8 mouse cellular contexts compared by ENCODE assay signal in the genomic region with DNA sequence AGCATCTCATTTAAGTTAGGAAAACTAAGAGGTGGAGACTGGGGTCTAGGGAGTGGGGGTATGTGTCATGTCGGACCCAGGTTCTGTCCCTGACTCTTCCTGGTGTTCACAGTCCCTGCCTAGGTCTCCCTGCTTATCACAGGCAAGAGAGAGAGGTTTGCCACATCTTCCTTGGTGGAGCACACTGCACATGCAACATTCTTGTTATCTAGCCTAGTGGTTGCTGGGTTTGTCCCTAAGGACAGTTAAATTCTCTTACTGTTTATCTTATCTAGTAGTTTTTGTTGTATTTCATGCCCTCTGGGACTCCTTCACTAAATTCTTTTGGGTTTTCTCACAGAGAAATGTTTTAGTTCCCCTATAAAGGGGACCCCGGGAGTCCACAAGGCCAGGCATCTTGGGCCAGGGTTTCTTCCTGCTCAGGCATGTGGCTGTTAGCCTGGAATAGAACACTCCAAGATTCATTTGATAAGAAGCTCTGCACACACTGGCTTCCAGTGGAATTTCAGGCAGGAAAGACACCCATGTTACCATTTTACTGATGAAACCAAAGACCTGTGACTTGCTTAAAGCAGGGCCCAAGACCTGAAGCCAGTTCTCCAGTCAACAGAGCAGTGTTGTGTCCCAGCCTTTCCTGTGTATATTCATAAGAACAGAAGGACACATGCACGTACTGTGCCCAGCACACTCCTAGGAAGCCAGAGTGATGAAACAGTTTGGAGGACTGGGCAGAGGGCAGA. TPM values are rescaled to one million over a fixed set of nuclear protein-coding genes. Genes with fewer than 3 reads are reported as not detected.
DNase-seq lines count a peak whose midpoint lies in the region; ATAC-seq and TF ChIP-seq lines count a peak whose summit lies in the region.

No protein-coding gene starts in this region.

- no peak overlapping the region for H3K9ac ChIP-seq in midbrain, postnatal 0 days (replicated peaks; ENCODE audit: low read length, poor library complexity, severe bottlenecking)
- no peak overlapping the region for H3K9ac ChIP-seq in kidney, embryonic 16.5 days (replicated peaks; ENCODE audit: low read length)
- H3K9ac ChIP-seq in stomach, embryonic 14.5 days (replicated peaks; ENCODE audit: low read depth, low read length), result no peak overlapping the region

- H3K4me1 ChIP-seq in midbrain, embryonic 10.5 days, result peaks cover 68% of the 10 kb centered on the region
- H3K4me1 ChIP-seq in midbrain, postnatal 0 days (ENCODE audit: insufficient read depth, low read length), result no peaks in the 10 kb centered on the region; the same call in 1 of the 2 replicates
- peaks cover 59% of the 10 kb centered on the region for H3K4me1 ChIP-seq in kidney, embryonic 16.5 days (ENCODE audit: insufficient read depth, low read length)
- peaks cover 16% of the 10 kb centered on the region; the same call in 1 of the 2 replicates for H3K4me1 ChIP-seq in stomach, embryonic 14.5 days (ENCODE audit: control insufficient read depth, insufficient read depth, low read length)

- no peaks in the 10 kb centered on the region for H3K9me3 ChIP-seq in midbrain, embryonic 10.5 days (replicated peaks)
- H3K9me3 ChIP-seq in midbrain, postnatal 0 days (ENCODE audit: low read length), result no peaks in the 10 kb centered on the region
- H3K9me3 ChIP-seq in kidney, embryonic 16.5 days (ENCODE audit: low read length), result no peaks in the 10 kb centered on the region
- no peaks in the 10 kb centered on the region for H3K9me3 ChIP-seq in stomach, embryonic 14.5 days (ENCODE audit: control insufficient read depth, low read depth, low read length)

- peak overlapping the region; percentile 88 for H3K27ac ChIP-seq in gastrocnemius, adult 2 months
- peak overlapping the region; percentile 57; the same call in 1 of the 2 replicates for H3K27ac ChIP-seq in midbrain, embryonic 10.5 days (replicated peaks)
- no peak overlapping the region for H3K27ac ChIP-seq in midbrain, postnatal 0 days (ENCODE audit: low read depth, low read length)
- peak overlapping the region; percentile 89 for H3K27ac ChIP-seq in kidney, embryonic 16.5 days (ENCODE audit: low read length)
- peak overlapping the region; percentile 30; the same call in 1 of the 2 replicates for H3K27ac ChIP-seq in stomach, embryonic 14.5 days (ENCODE audit: low read length)

- no peak for DNase-seq in gastrocnemius, adult 2 months
- no peak for DNase-seq in gastrocnemius, postnatal 4 days (ENCODE audit: low spot score in 2 of 2)
- DNase-seq in midbrain, embryonic 10.5 days (ENCODE audit: low spot score), result no peak
- no peak for DNase-seq in midbrain, postnatal 0 days (ENCODE audit: low spot score)
- no peak for DNase-seq in cerebellum, postnatal 14 days
- no peak for DNase-seq in urinary bladder, postnatal 10 days (ENCODE audit: low spot score)

- 80% methylated on average over 3 of the region's 3 CpGs for WGBS in midbrain, embryonic 10.5 days
- WGBS in midbrain, postnatal 0 days, result 83% methylated on average over 3 of the region's 3 CpGs
- WGBS in kidney, embryonic 16.5 days, result 52% methylated on average over 3 of the region's 3 CpGs
- 71% methylated on average over 3 of the region's 3 CpGs for WGBS in stomach, embryonic 14.5 days

- ATAC-seq in midbrain, postnatal 0 days (ENCODE audit: low FRiP score), result no peak
- ATAC-seq in kidney, embryonic 16.5 days (ENCODE audit: low FRiP score, low TSS enrichment), result 0 out of 2 replicates have a peak, but pooled peaks have one; percentile 13
- no peak for ATAC-seq in stomach, embryonic 14.5 days (ENCODE audit: insufficient number of reproducible peaks, insufficient read depth, low FRiP score, low read depth)

- no peak overlapping the region for H3K4me2 ChIP-seq in midbrain, postnatal 0 days (ENCODE audit: low read depth, low read length, poor library complexity, severe bottlenecking)
- H3K4me2 ChIP-seq in kidney, embryonic 16.5 days (replicated peaks; ENCODE audit: low read depth, low read length), result no peak overlapping the region
- H3K4me2 ChIP-seq in stomach, embryonic 14.5 days (replicated peaks; ENCODE audit: low read depth, low read length), result no peak overlapping the region

- no peaks in the 10 kb centered on the region for H3K27me3 ChIP-seq in midbrain, embryonic 10.5 days (ENCODE audit: low read depth, poor library complexity, severe bottlenecking)
- no peaks in the 10 kb centered on the region for H3K27me3 ChIP-seq in midbrain, postnatal 0 days (ENCODE audit: insufficient read depth, low read length)
- no peaks in the 10 kb centered on the region for H3K27me3 ChIP-seq in kidney, embryonic 16.5 days (ENCODE audit: insufficient read depth, low read length)
- no peaks in the 10 kb centered on the region for H3K27me3 ChIP-seq in stomach, embryonic 14.5 days (ENCODE audit: control insufficient read depth, insufficient read depth, low read length)

- TF ChIP-seq CTCF in gastrocnemius, adult 2 months (IDR thresholded peaks at IDR 0.05), result no peak
- no peak for TF ChIP-seq CTCF in midbrain, postnatal 0 days (IDR thresholded peaks at IDR 0.05)

- H3K4me3 ChIP-seq in gastrocnemius, adult 2 months, result peak overlapping the region; percentile 53
- no peak overlapping the region for H3K4me3 ChIP-seq in midbrain, embryonic 10.5 days
- no peak overlapping the region for H3K4me3 ChIP-seq in midbrain, postnatal 0 days (ENCODE audit: low read depth, low read length)
- no peak overlapping the region for H3K4me3 ChIP-seq in kidney, embryonic 16.5 days (ENCODE audit: low read length)
- H3K4me3 ChIP-seq in stomach, embryonic 14.5 days (ENCODE audit: low read depth, low read length), result no peak overlapping the region

- H3K36me3 ChIP-seq in midbrain, embryonic 10.5 days, result no peaks in the 10 kb centered on the region
- no peaks in the 10 kb centered on the region for H3K36me3 ChIP-seq in midbrain, postnatal 0 days (ENCODE audit: insufficient read depth, low read length)
- no peaks in the 10 kb centered on the region for H3K36me3 ChIP-seq in kidney, embryonic 16.5 days (ENCODE audit: insufficient read depth, low read length)
- H3K36me3 ChIP-seq in stomach, embryonic 14.5 days (ENCODE audit: control insufficient read depth, insufficient read depth, low read length), result no peaks in the 10 kb centered on the region

- intact Hi-C loops in gastrocnemius, adult 2 months (cut with DNase I), result no loop called here

RNA-seq across cellular contexts. Expression of a gene that starts 34.9 kb away (rescaled TPM):
- total RNA-seq in gastrocnemius, adult 2 months (2021), result 100 to 1,000 TPM in 1 of 2 experiments, 10 to 100 TPM in 1; 93.9 to 125 TPM
- 100 to 1,000 TPM; 153 to 176 TPM for total RNA-seq in gastrocnemius, postnatal 4 days (2021)
- polyA plus RNA-seq in midbrain, embryonic 10.5 days (2016; fragmentation: Nextera tagmentation; extraction: Ambion mirVana), result 163 and 190 TPM in 2 replicates
- total RNA-seq in midbrain, postnatal 0 days (2014; rRNA removed), result 90.5 and 102 TPM in 2 replicates
- polyA plus RNA-seq in midbrain, postnatal 0 days (2015; fragmentation: Nextera tagmentation; extraction: Ambion mirVana), result 153 and 161 TPM in 2 replicates
- 180 and 187 TPM in 2 replicates for polyA plus RNA-seq in kidney, embryonic 16.5 days (2015; fragmentation: Nextera tagmentation; extraction: Ambion mirVana)
- 105 and 110 TPM in 2 replicates for polyA plus RNA-seq in stomach, embryonic 14.5 days (2014; fragmentation: Nextera tagmentation; extraction: Ambion mirVana)

RNA-seq across cellular contexts. Expression of a gene that starts 48.1 kb away (rescaled TPM):
- total RNA-seq in gastrocnemius, adult 2 months (2021), result 100 to 1,000 TPM; 118 to 147 TPM
- 100 to 1,000 TPM; 152 to 163 TPM for total RNA-seq in gastrocnemius, postnatal 4 days (2021)
- polyA plus RNA-seq in midbrain, embryonic 10.5 days (2016; fragmentation: Nextera tagmentation; extraction: Ambion mirVana), result 24.7 and 28.7 TPM in 2 replicates
- total RNA-seq in midbrain, postnatal 0 days (2014; rRNA removed), result 96.1 and 101 TPM in 2 replicates
- 35.9 and 36.9 TPM in 2 replicates for polyA plus RNA-seq in midbrain, postnatal 0 days (2015; fragmentation: Nextera tagmentation; extraction: Ambion mirVana)
- 48.9 and 50.1 TPM in 2 replicates for polyA plus RNA-seq in kidney, embryonic 16.5 days (2015; fragmentation: Nextera tagmentation; extraction: Ambion mirVana)
- polyA plus RNA-seq in stomach, embryonic 14.5 days (2014; fragmentation: Nextera tagmentation; extraction: Ambion mirVana), result 46.2 and 52.7 TPM in 2 replicates

RNA-seq across cellular contexts. Expression of a gene that starts 57.0 kb away (rescaled TPM):
- total RNA-seq in gastrocnemius, adult 2 months (2021), result under 1 TPM; 0.38 to 0.39 TPM
- 1 to 10 TPM; 2.6 to 2.9 TPM for total RNA-seq in gastrocnemius, postnatal 4 days (2021)
- 9.1 and 10.0 TPM in 2 replicates for polyA plus RNA-seq in midbrain, embryonic 10.5 days (2016; fragmentation: Nextera tagmentation; extraction: Ambion mirVana)
- total RNA-seq in midbrain, postnatal 0 days (2014; rRNA removed), result 1.4 and 2.6 TPM in 2 replicates
- 3.7 and 3.8 TPM in 2 replicates for polyA plus RNA-seq in midbrain, postnatal 0 days (2015; fragmentation: Nextera tagmentation; extraction: Ambion mirVana)
- 11.7 and 13.3 TPM in 2 replicates for polyA plus RNA-seq in kidney, embryonic 16.5 days (2015; fragmentation: Nextera tagmentation; extraction: Ambion mirVana)
- 6.8 and 6.9 TPM in 2 replicates for polyA plus RNA-seq in stomach, embryonic 14.5 days (2014; fragmentation: Nextera tagmentation; extraction: Ambion mirVana)
